Mouse (Mus musculus): ENCODE measurements around the gene Gm6268.

Gm6268 gene

DNA sequence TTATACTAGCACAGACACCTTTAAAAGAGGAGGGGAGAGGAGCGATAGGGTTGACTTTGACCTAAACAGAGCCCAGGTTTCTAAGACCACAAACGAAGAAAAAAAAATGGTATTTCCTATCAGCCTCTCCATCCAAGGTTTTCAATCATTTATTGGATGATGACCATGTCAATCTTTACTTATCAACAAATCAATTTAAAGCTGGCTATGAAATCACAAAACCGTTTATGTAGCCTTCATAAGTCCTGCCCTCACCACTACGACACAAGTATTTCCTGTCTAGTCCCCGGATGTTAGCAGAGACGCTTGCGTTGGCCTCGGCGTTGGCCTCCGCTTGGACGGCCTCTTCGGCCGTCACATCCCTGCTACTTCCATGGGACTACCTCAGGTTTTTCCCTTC lies at the start of gene Gm6268:
Gene Gm6268, plus strand, starts transcription at position 301 of the 400 bp plus-strand sequence.
- DNase-seq = no peak

DNA sequence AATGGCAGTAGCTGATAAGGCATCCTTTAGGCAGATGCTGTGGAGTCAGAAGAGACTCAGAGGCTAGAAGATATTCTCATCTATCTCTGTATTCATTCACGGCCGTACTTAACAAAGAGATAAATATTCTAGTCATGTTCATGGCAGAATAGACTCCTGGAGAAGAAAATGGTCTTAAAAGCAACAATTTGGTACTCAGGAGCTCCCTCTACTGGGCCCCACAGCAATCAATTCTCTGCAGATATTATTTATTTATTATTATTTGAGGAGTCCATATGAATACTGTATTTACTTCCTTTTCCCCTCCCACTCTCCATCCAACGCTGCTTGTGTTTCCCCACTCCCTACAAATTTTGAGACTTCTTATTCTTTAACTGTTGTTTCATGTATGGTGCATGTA lies 48.6 kb upstream of the Gm6268 start:
- DNase-seq = peak; percentile 15 to 55

DNA sequence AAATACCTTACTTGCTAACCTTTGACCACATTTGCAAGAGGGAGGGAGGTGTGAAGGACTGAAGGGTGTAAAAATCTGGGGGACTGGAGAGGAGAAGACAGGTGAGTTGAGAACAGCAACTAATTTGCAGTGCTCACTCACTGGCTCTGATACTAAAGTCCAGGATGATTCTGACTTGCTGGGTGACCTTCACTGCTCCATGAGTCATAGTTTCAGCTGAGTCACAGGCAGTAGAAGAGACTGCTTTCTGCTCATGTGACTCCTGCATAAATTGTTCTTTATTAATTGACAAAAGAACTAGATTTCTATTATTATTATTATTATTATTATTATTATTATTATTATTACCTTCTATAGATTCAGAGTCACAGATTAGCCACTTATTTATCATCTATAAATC lies 15.7 kb upstream of the Gm6268 start:
- no peak for DNase-seq

DNA sequence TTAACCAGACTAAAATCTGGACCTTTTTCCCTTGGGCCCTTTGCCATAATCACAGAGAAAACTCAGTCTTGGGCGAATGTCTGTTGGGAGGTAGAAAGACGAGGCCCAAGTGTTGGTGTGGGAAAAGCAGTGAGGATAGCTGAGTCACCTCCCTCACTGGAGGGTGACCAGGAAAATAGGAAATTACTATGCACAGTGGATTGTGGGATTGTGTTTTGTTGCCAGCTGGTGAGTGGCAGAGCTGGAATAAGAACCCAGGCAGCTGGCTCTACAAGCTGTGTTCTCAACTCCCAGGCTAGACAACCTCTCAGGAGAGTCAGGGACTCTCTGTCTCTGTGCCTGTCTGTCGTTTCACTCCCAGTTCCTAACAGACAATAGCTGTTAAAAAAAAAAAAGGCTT lies 11.1 kb upstream of the Gm6268 start:
- peak in 1 of 2 experiments; percentile 3 for DNase-seq

DNA sequence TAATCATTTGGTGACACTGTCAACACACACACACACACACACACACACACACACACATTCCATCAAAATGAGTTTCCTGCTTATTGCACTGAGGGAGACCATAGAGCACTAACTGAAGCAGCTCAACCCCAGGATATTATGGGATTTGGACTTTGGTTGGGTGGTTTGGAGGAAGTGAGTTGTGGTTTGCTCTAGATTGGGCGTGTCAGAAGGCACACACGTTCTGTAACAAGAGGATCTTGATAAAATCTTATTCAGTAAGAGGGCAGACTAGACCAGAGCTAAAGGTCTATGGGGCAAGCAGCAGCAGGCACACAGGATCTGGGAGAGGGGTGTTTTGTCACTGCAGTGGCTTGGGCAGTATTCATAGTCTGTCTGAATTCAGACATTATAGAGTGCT lies 10.6 kb upstream of the Gm6268 start:
- no peak for DNase-seq

DNA sequence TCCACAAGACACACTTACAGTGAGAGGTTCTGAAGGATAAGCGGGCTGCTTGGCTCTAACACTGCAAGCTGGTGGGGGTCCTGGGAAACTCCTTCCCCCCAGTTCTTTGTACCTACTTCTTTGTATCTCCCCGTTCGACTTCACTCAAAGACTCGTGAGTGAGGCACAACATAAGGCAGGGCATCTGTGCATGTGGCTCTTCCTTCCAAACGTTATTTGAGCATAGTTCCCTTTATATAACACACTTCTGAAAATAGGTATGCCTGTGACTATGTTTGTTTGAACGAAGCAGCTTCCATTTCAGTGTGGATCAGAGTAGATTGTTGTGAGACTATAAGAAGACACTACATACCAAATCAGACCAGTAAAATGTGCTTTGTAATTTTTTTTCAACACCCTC lies 8.4 kb upstream of the Gm6268 start:
- DNase-seq = no peak

DNA sequence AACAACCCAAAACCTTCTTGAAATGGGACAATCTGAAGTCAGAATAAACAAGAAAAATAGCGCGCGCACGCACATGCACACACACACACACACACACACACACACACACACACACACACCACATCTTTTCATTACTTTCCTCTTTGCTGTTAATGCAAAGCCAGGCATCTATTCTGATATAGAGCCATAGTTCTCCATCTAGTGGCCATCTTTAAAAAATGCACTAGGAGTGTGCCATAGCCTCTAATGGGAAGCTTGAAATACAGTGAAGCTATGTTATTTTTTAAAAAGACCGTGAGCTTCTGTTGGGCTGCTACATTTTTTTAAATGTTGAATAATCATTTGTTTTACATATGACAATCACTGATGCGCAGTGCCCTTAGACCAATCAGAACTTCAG lies 7.8 kb upstream of the Gm6268 start:
- peak in 1 of 2 experiments; percentile 2 for DNase-seq

DNA sequence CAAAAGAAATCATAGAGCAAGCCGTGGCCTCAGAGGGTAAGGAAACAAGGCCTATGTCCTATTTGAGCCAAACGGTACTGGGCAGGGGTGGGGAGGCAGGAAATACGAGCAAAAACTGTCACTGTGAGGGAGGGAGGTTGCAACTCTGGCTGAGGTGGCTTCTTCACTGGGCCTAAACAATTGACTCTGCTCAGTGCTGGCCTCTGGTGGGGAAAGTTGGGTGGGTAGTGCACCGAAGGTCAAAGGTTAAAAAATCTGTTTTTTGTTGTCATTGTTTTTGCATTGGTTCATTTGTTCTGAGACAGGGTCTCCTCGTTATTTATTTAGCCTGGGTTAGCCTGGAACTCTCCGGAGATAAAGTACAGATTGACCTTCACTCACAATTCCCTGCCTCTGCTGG lies 1.2 kb downstream of the Gm6268 start:
- no peak for DNase-seq

DNA sequence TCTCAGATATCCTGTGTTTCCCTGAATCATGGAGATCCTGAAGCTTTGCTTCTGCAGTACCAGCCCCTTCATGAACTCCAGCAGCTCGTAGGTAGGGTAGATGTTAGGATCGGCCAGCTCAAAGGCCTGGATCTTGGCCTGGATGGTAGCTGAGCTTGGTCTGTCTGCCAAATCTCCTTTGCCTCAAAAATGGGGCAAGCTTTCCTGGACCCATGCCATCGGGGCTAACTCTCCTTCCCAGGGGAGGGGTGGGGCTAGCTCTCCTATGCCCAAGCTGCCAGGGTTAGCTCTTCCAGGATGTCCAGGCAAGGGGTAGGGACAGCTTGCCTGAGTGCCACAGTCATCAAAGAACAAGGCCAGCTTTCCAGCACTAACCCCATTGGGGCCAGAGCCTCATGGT lies 18.1 kb downstream of the Gm6268 start:
- peak in 1 of 2 experiments; percentile 9 for DNase-seq

DNA sequence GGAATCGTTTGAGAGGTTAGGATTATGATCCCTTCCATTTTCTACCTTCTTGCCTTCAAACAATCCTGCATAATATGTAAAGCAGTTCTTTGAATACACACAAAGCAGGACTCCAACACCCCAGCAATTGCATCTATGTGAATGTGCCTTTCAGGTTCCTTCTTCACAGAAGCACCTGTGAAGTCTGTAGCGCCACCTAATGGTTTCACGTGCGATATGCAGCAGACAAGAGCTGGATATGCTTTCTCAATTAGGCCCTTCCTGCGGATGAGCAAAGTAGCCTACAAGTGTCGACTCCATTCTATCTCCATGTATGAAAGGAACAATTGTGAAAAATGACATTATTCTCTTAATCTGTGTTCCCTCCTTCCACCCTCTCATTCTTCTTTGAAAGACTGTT lies 33.9 kb downstream of the Gm6268 start:
- DNase-seq = no peak

DNA sequence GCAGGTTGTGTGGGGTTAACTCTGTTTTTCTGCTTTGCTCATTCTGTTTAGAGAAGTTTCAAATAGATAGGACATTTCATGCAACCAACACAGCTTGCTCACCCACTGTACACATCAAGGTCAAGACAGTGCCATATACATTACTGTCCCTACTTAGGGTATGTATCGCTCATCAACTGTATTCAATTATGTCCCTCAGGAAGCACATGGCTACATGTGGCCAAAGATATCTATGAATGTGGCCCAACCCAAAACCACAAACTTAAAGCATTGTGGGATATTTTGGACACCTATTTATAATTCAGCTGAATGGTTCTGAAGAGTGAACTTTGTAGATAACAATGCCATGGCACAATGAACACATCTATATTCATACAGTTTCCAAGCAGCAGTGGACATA lies 36.9 kb downstream of the Gm6268 start:
- DNase-seq = no peak
